18 mouse cellular contexts compared by ENCODE assay signal in genomic region chr6:101328514-101328913, GRCm38 (mm10). TPM values are rescaled to one million over a fixed set of nuclear protein-coding genes. Genes with fewer than 3 reads are reported as not detected.
A peak's percentile ranks its signal among the peaks of the same experiment; 100 is the strongest.
DNase-seq lines count a peak whose midpoint lies in the region; ATAC-seq lines count a peak whose summit lies in the region.
"Had no signal": no experiment of that assay in that cellular context is flagged by ENCODE, and none has a peak within 500 bp of the region (broad histone marks: within the 10 kb centered on the region; RNA-seq: fewer than 3 reads in every experiment).

No protein-coding gene starts in this region.

- no peak for ATAC-seq in embryonic facial prominence, embryonic 14.5 days (ENCODE audit: low read depth)
- peak; percentile 63 for ATAC-seq in heart, embryonic 16.5 days (replicated peaks; ENCODE audit: extremely low read depth, insufficient read depth, low FRiP score)
- ATAC-seq in granulocyte monocyte progenitor cell, adult 5-6 weeks (replicated peaks; ENCODE audit: poor library complexity, severe bottlenecking): no peak
- ATAC-seq: forebrain, postnatal 0 days had no signal

- peak; percentile 73 for DNase-seq in embryonic facial prominence, embryonic 14.5 days (ENCODE audit: low spot score)
- DNase-seq in embryonic facial prominence, embryonic 10.5 days (ENCODE audit: low spot score): no peak
- peak; percentile 31 for DNase-seq in kidney, postnatal 10 days
- no peak for DNase-seq in kidney, postnatal 25 days
- peak; percentile 80 for DNase-seq in Muller cell, postnatal 12 days (ENCODE audit: inconsistent ontology term)
- DNase-seq in right cerebral cortex, postnatal 10 days (ENCODE audit: low spot score in 2 of 2): no peak
- DNase-seq: adrenal gland, postnatal 10 days; embryo, embryonic 11 days; forebrain, postnatal 0 days; gastrocnemius, postnatal 10 days; thymus, adult 18-20 months had no signal

- 54% methylated on average over 5 of the region's 6 CpGs for WGBS in embryonic facial prominence, embryonic 14.5 days
- WGBS in embryonic facial prominence, embryonic 10.5 days: 69% methylated on average over 6 of the region's 6 CpGs
- 18% methylated on average over 6 of the region's 6 CpGs for WGBS in heart, embryonic 16.5 days

- H3K27ac ChIP-seq in embryonic facial prominence, embryonic 14.5 days (replicated peaks; ENCODE audit: low read depth, low read length): no peak overlapping the region
- H3K27ac ChIP-seq in embryonic facial prominence, embryonic 10.5 days (replicated peaks): no peak overlapping the region
- peak overlapping the region; percentile 91 for H3K27ac ChIP-seq in heart, embryonic 16.5 days (ENCODE audit: low read length)
- H3K27ac ChIP-seq: neural tube, embryonic 12.5 days had no signal

- H3K9me3 ChIP-seq in embryonic facial prominence, embryonic 14.5 days (ENCODE audit: control insufficient read depth, low read length): no peaks in the 10 kb centered on the region
- H3K9me3 ChIP-seq in embryonic facial prominence, embryonic 10.5 days: no peaks in the 10 kb centered on the region
- H3K9me3 ChIP-seq in heart, embryonic 16.5 days (replicated peaks; ENCODE audit: control insufficient read depth, low read length): no peaks in the 10 kb centered on the region
- H3K9me3 ChIP-seq: kidney, embryonic 15.5 days; neural tube, embryonic 12.5 days had no signal

- no peak overlapping the region for H3K9ac ChIP-seq in embryonic facial prominence, embryonic 14.5 days (ENCODE audit: low read depth, low read length)
- H3K9ac ChIP-seq in heart, embryonic 16.5 days (ENCODE audit: low read length): no peak overlapping the region
- H3K9ac ChIP-seq: forebrain, postnatal 0 days; kidney, embryonic 15.5 days; neural tube, embryonic 12.5 days had no signal

- H3K4me3 ChIP-seq in embryonic facial prominence, embryonic 14.5 days (ENCODE audit: low read depth, low read length): no peak overlapping the region
- H3K4me3 ChIP-seq in embryonic facial prominence, embryonic 10.5 days: no peak overlapping the region
- H3K4me3 ChIP-seq in heart, embryonic 16.5 days (ENCODE audit: low read length): no peak overlapping the region
- H3K4me3 ChIP-seq: erythroblast, embryonic 14.5 days; kidney, embryonic 15.5 days; neural tube, embryonic 12.5 days had no signal

- no peaks in the 10 kb centered on the region for H3K27me3 ChIP-seq in embryonic facial prominence, embryonic 14.5 days (replicated peaks; ENCODE audit: control insufficient read depth, insufficient read depth, low read length)
- no peaks in the 10 kb centered on the region for H3K27me3 ChIP-seq in embryonic facial prominence, embryonic 10.5 days (replicated peaks; ENCODE audit: low read depth, poor library complexity, severe bottlenecking)
- no peaks in the 10 kb centered on the region for H3K27me3 ChIP-seq in heart, embryonic 16.5 days (ENCODE audit: control insufficient read depth, insufficient read depth, low read length)
- H3K27me3 ChIP-seq: kidney, embryonic 15.5 days; neural tube, embryonic 12.5 days had no signal

- H3K4me2 ChIP-seq in embryonic facial prominence, embryonic 14.5 days (ENCODE audit: low read depth, low read length): no peak overlapping the region
- no peak overlapping the region for H3K4me2 ChIP-seq in heart, embryonic 16.5 days (ENCODE audit: low read depth, low read length)
- H3K4me2 ChIP-seq: kidney, embryonic 15.5 days; liver, embryonic 11.5 days; neural tube, embryonic 12.5 days had no signal

- peaks cover 45% of the 10 kb centered on the region for H3K4me1 ChIP-seq in embryonic facial prominence, embryonic 14.5 days (ENCODE audit: control insufficient read depth, insufficient read depth, low read length)
- peaks cover 55% of the 10 kb centered on the region for H3K4me1 ChIP-seq in embryonic facial prominence, embryonic 10.5 days
- peaks cover 71% of the 10 kb centered on the region for H3K4me1 ChIP-seq in heart, embryonic 16.5 days (ENCODE audit: control insufficient read depth, insufficient read depth, low read length)

- no peaks in the 10 kb centered on the region for H3K36me3 ChIP-seq in embryonic facial prominence, embryonic 14.5 days (ENCODE audit: control insufficient read depth, insufficient read depth, low read length)
- no peaks in the 10 kb centered on the region for H3K36me3 ChIP-seq in embryonic facial prominence, embryonic 10.5 days (replicated peaks)
- no peaks in the 10 kb centered on the region for H3K36me3 ChIP-seq in heart, embryonic 16.5 days (ENCODE audit: control insufficient read depth, insufficient read depth)
- H3K36me3 ChIP-seq: kidney, embryonic 15.5 days; neural tube, embryonic 12.5 days had no signal

RNA-seq across cellular contexts. Expression of gene Pdzrn3, which starts 49.2 kb away (rescaled TPM):
- 15.1 and 16.6 TPM in 2 replicates for polyA plus RNA-seq in embryonic facial prominence, embryonic 14.5 days (2014; fragmentation: Nextera tagmentation; extraction: Ambion mirVana)
- polyA plus RNA-seq in embryonic facial prominence, embryonic 10.5 days (2016; fragmentation: Nextera tagmentation; extraction: Ambion mirVana): 7.9 and 8.9 TPM in 2 replicates
- polyA plus RNA-seq in heart, embryonic 16.5 days (2015; fragmentation: Nextera tagmentation; extraction: Ambion mirVana): 13.1 and 14.5 TPM in 2 replicates
- not detected in 2 replicates for total RNA-seq in granulocyte monocyte progenitor cell, adult 5-6 weeks (2014; fragmentation: Nextera tagmentation)
- total RNA-seq in granulocyte monocyte progenitor cell, adult 5-6 weeks (2017): not detected in 2 replicates
- total RNA-seq: hematopoietic stem cell, adult 5-6 weeks had no signal
- polyA plus RNA-seq: erythroblast, embryonic 14.5 days had no signal

Comparison
In these comparisons a context has a peak if more than half of its experiments do, and no peak if none do; other contexts are left out.
1. DNase-seq: peak in embryonic facial prominence, embryonic 14.5 days (single experiment), kidney, postnatal 10 days (single experiment) and Muller cell, postnatal 12 days (single experiment); none in embryonic facial prominence, embryonic 10.5 days (single experiment), kidney, postnatal 25 days (0 of 2) and right cerebral cortex, postnatal 10 days (0 of 2).